8 mouse cellular contexts compared by ENCODE assay signal in the genomic region with DNA sequence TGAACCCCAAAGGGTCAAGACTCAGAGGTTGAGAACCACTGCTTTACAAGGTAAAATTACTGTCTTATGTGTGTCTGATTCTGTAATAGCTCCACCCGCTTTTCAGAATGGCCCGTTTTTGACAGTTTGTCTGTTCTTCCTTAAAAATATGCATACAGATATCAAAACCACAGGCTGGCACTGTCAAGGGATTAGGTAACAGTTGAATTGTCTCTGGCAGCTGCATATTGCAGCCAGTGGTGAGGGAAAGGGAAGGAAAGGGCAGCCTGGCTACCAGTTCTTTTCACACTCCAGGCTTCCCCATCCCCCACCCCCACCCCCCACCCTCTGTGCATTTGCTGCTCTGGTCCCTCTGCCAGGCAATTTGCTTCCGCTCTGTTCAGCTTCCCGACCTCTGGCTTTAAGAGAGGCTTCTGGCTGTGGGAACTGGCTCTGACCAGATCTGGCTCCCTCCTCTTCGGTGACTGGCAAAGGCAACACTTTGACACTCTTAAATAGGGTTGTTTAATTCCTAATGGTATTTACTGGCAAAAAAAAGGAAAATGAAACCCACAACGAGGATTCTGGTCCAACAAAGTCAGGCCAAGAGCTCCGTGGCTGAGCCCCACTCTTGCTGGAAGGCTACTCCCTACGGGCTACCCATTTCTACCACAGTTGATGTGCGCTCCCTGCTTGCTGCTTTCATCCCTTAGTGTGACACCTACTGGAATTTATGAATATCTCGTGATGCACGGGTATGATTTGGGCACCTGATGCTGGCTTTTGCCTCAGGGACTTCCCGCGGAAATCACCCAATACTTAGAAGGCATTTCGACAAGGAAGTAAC. TPM values are rescaled to one million over a fixed set of nuclear protein-coding genes. Genes with fewer than 3 reads are reported as not detected.
DNase-seq lines count a peak whose midpoint lies in the region; ATAC-seq and TF ChIP-seq lines count a peak whose summit lies in the region.

No protein-coding gene starts in this region.

- no peak overlapping the region for H3ac ChIP-seq in myocyte (ENCODE audit: control insufficient read depth, insufficient read length)

- peak; percentile 53; the same call in 1 of the 2 replicates for ATAC-seq in frontal cortex, adult (ENCODE audit: low TSS enrichment)
- ATAC-seq in heart, embryonic 11.5 days (replicated peaks; ENCODE audit: insufficient number of reproducible peaks, low FRiP score, low TSS enrichment), result no peak
- ATAC-seq in kidney, embryonic 14.5 days (ENCODE audit: low FRiP score, low TSS enrichment), result peak; percentile 28
- peak; percentile 52 for ATAC-seq in liver, embryonic 13.5 days (ENCODE audit: low read depth)

- H3K4me3 ChIP-seq in heart, embryonic 11.5 days (ENCODE audit: low read depth, low read length), result peak overlapping the region; percentile 62
- peak overlapping the region; percentile 68 for H3K4me3 ChIP-seq in kidney, embryonic 14.5 days (ENCODE audit: low read length)
- peak overlapping the region; percentile 59 for H3K4me3 ChIP-seq in liver, embryonic 13.5 days (replicated peaks)
- peak overlapping the region; percentile 5 for H3K4me3 ChIP-seq in myocyte

- no peaks in the 10 kb centered on the region for H3K36me3 ChIP-seq in heart, embryonic 11.5 days (ENCODE audit: control insufficient read depth, insufficient read depth, low read length)
- no peaks in the 10 kb centered on the region for H3K36me3 ChIP-seq in kidney, embryonic 14.5 days (ENCODE audit: control insufficient read depth, insufficient read depth, low read length)
- no peaks in the 10 kb centered on the region for H3K36me3 ChIP-seq in liver, embryonic 13.5 days
- H3K36me3 ChIP-seq in myocyte (ENCODE audit: control insufficient read depth, insufficient read depth), result no peaks in the 10 kb centered on the region

- no peak for DNase-seq in frontal cortex, postnatal 25 days (ENCODE audit: low spot score in 2 of 2)
- DNase-seq in c-Kit-positive CD71-negative TER-119-negative erythroid progenitor cells, embryonic 14.5 days (ENCODE audit: low read depth), result peak; percentile 32
- DNase-seq in liver, embryonic 13.5 days, result no peak
- peak; percentile 47 for DNase-seq in thymus, postnatal 25 days

- H3K27ac ChIP-seq in heart, embryonic 11.5 days (ENCODE audit: low read depth, low read length), result no peak overlapping the region
- H3K27ac ChIP-seq in kidney, embryonic 14.5 days (ENCODE audit: low read depth, low read length), result no peak overlapping the region
- no peak overlapping the region for H3K27ac ChIP-seq in liver, embryonic 13.5 days

- no peaks in the 10 kb centered on the region; the same call in 1 of the 2 replicates for H3K27me3 ChIP-seq in heart, embryonic 11.5 days (ENCODE audit: control insufficient read depth, insufficient read depth, low read length)
- H3K27me3 ChIP-seq in kidney, embryonic 14.5 days (ENCODE audit: control insufficient read depth, insufficient read depth, low read length), result 0 out of 2 replicates have a peak, but pooled peaks cover 7% of the 10 kb centered on the region
- H3K27me3 ChIP-seq in liver, embryonic 13.5 days, result peaks cover 35% of the 10 kb centered on the region
- peaks cover 7% of the 10 kb centered on the region for H3K27me3 ChIP-seq in myocyte (ENCODE audit: control insufficient read depth, insufficient read depth, insufficient read length)

- no peaks in the 10 kb centered on the region for H3K4me1 ChIP-seq in heart, embryonic 11.5 days (ENCODE audit: control insufficient read depth, insufficient read depth, low read length)
- 0 out of 2 replicates have a peak, but pooled peaks cover 8% of the 10 kb centered on the region for H3K4me1 ChIP-seq in kidney, embryonic 14.5 days (ENCODE audit: control insufficient read depth, insufficient read depth, low read length)
- H3K4me1 ChIP-seq in liver, embryonic 13.5 days (replicated peaks), result peaks cover 12% of the 10 kb centered on the region

- no peak overlapping the region for H3K9ac ChIP-seq in heart, embryonic 11.5 days (ENCODE audit: low read depth, low read length)
- no peak overlapping the region; the same call in 1 of the 2 replicates for H3K9ac ChIP-seq in kidney, embryonic 14.5 days (ENCODE audit: low read depth, low read length)
- no peak overlapping the region for H3K9ac ChIP-seq in liver, embryonic 13.5 days

- peak overlapping the region; percentile 95 for H3K4me2 ChIP-seq in heart, embryonic 11.5 days
- H3K4me2 ChIP-seq in kidney, embryonic 14.5 days (replicated peaks; ENCODE audit: low read depth, low read length), result peak overlapping the region; percentile 88
- H3K4me2 ChIP-seq in liver, embryonic 13.5 days, result peak overlapping the region; percentile 67
- peak overlapping the region; percentile 84 for H3K4me2 ChIP-seq in myocyte (ENCODE audit: low read depth)

- WGBS in heart, embryonic 11.5 days (ENCODE audit: insufficient replicate concordance), result 6% methylated on average over 14 of the region's 14 CpGs
- 7% methylated on average over 14 of the region's 14 CpGs for WGBS in kidney, embryonic 14.5 days
- under 1% methylated on average over 14 of the region's 14 CpGs for WGBS in liver, embryonic 13.5 days (ENCODE audit: insufficient replicate concordance)

- H3K79me2 ChIP-seq in myocyte (ENCODE audit: control insufficient read depth, insufficient read depth), result no peaks in the 10 kb centered on the region

- TF ChIP-seq POLR2A in myocyte (IDR thresholded peaks at IDR 0.05; ENCODE audit: insufficient read length, low read depth), result no peak

- no peaks in the 10 kb centered on the region for H3K9me3 ChIP-seq in heart, embryonic 11.5 days (replicated peaks; ENCODE audit: control insufficient read depth, low read length)
- no peaks in the 10 kb centered on the region for H3K9me3 ChIP-seq in kidney, embryonic 14.5 days (ENCODE audit: control insufficient read depth, low read length)
- H3K9me3 ChIP-seq in liver, embryonic 13.5 days (replicated peaks), result no peaks in the 10 kb centered on the region

TF ChIP-seq in myocyte, 11 proteins besides CTCF, POLR2A, EP300 and RAD21:
- TF ChIP-seq MYOG (IDR thresholded peaks at IDR 0.05; ENCODE audit: control insufficient read depth in 1 of 3, insufficient read depth in 1 of 3, insufficient read length in 2 of 3, low read depth in 2 of 3), result no peak
- peak in 2 of 3 experiments; percentile 54 to 55 for TF ChIP-seq MYOD1 (IDR thresholded peaks at IDR 0.05; ENCODE audit: control insufficient read depth in 1 of 3, insufficient read length in 2 of 3, low read depth in 2 of 3)

RNA-seq across cellular contexts. Expression of a gene that starts 1.3 kb away (rescaled TPM):
- 3.6 and 3.7 TPM in 2 replicates for polyA plus RNA-seq in heart, embryonic 11.5 days (2014; fragmentation: Nextera tagmentation; extraction: Ambion mirVana)
- polyA plus RNA-seq in kidney, embryonic 14.5 days (2014; fragmentation: Nextera tagmentation; extraction: Ambion mirVana), result 4.2 and 7.1 TPM in 2 replicates
- polyA plus RNA-seq in liver, embryonic 13.5 days (2015; fragmentation: Nextera tagmentation; extraction: Ambion mirVana), result 2.2 and 3.2 TPM in 2 replicates
- 0.04 TPM for polyA plus RNA-seq in myocyte (2012; fragmentation: generic; extraction: Trizol)

Comparison
In these comparisons a context has a peak if more than half of its experiments do, and no peak if none do; other contexts are left out.
1. DNase-seq: peak in c-Kit-positive CD71-negative TER-119-negative erythroid progenitor cells, embryonic 14.5 days (single experiment) and thymus, postnatal 25 days (single experiment); none in frontal cortex, postnatal 25 days (0 of 2) and liver, embryonic 13.5 days (single experiment).
2. H3K4me3 ChIP-seq: peak in every context shown above with its lines; median percentile 68 in kidney, embryonic 14.5 days; 62 in heart, embryonic 11.5 days; 59 in liver, embryonic 13.5 days; 5 in myocyte.
3. Peak in every context shown above with its lines, with median percentiles within 50 percentile points of each other: H3K4me2 ChIP-seq.